Mouse (Mus musculus): ENCODE results near the gene Ly6g6e.

The Ly6g6e gene

DNA sequence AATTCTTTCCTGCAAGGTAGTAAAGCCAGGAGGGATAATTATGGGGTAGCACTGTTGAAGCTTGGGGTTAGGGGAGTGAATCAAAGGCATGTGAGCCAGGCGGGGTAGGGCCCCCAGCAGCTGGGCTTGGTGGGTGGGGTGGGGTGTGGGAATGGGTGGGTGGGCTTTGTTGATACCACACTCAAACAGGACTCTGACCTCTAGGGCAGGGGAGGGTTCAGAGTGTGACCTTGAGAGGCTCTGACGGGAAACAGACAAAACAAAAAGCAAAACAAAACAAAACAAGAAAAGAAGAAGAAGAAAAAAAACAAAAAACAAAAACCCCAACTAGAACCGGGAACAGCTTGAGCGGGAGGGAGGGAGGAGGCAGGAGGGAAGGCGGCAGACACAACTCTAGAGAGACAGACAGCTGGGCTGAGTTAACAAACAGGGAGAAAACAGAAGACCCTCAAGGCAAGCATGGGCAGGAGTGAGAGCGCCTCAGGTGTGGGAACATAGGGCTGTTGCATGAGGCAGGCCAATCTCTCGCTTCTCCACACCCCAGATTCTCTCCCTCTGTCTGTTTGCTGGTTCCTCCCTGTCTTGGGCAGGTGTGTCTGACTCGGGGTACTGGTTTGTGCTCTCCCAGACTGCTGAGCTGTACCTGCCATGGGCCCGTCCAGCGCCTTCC, at the start of gene Ly6g6e:
Ly6g6e (plus strand) TSS at position 396 of the 670 bp plus-strand sequence.
- no peak for TF ChIP-seq GATA4 (IDR thresholded peaks at IDR 0.05; ENCODE audit: insufficient replicate concordance, low read length)

GRCm38 (mm10) chr17:35027277-35028068, 49.2 kb upstream of the Ly6g6e start, which contains the start of gene Sapcd1:
TSS of gene Sapcd1 (minus strand) at chr17:35028016.
- no peak for TF ChIP-seq GATA4 (IDR thresholded peaks at IDR 0.05; ENCODE audit: insufficient replicate concordance, low read length)

- TF ChIP-seq GATA4 (IDR thresholded peaks at IDR 0.05; ENCODE audit: insufficient replicate concordance, low read length), result no peak
Measured at GRCm38 (mm10) chr17:35028315-35028714, 48.4 kb upstream of the Ly6g6e start.

GRCm38 (mm10) chr17:35029691-35030532, 46.8 kb upstream of the Ly6g6e start:
- no peak for TF ChIP-seq GATA4 (IDR thresholded peaks at IDR 0.05; ENCODE audit: insufficient replicate concordance, low read length)

DNA sequence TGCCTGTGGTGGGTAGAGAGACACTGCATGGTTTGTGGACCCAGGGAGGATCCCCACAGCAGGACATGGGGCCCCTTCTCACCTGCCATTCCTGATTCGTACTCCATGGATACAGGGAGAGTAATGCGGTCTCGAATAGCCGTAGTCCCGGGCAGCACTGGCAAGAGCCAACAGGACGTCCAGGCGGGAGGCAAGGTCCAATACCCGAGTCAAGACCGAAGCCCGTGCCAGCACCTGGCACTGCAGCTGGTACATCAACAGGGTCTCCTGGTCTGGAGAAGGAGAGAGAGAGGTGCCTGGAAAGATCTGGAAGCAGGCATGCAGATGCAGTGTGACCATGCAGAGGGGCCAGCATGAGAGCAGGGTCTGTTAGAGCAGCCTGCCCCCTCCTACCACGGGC, 45.4 kb upstream of the Ly6g6e start:
- no peak for TF ChIP-seq GATA4 (IDR thresholded peaks at IDR 0.05; ENCODE audit: insufficient replicate concordance, low read length)

GRCm38 (mm10) chr17:35031880-35032279, 44.8 kb upstream of the Ly6g6e start:
- no peak for TF ChIP-seq GATA4 (IDR thresholded peaks at IDR 0.05; ENCODE audit: insufficient replicate concordance, low read length)

- TF ChIP-seq GATA4 (IDR thresholded peaks at IDR 0.05; ENCODE audit: insufficient replicate concordance, low read length), result no peak
Measured at GRCm38 (mm10) chr17:35032323-35032870, 44.3 kb upstream of the Ly6g6e start.

- TF ChIP-seq GATA4 (IDR thresholded peaks at IDR 0.05; ENCODE audit: insufficient replicate concordance, low read length), result no peak
Measured at GRCm38 (mm10) chr17:35034896-35035295, 41.8 kb upstream of the Ly6g6e start.

DNA sequence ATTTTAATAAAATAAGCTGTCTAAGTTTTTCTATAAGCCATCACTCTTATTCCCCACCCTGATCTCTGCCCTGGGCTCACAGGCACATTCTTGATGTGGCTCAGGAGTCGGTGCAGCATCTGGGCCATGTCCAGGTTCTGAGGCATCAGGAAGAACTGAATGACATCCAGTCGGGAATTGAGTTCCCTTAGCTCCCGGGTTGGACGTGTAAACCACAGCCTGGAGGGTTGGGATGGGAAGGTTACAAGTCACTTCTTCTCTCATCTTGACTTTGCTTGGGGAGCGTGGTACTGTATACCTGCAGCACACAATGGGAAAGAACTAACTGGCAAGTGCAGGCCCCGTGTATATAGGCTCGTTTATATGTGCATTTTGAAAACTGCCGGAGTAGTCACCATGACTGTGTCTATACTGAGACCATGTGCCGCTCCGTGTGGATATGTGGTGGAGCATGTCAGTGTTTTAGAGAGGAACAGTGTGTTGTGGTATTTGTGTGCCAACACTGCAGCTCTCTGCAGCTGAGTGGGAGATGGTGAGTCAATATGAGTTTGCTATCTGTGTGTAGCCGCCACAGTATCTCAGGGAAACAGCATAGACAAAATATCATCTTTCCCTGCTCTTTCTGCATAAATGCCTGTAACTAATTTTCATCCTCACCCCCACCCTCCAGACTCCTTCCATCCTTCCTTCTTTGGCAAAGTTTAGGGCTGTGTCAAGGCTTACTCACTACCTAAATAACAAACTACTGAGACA, 37.4 kb upstream of the Ly6g6e start:
- TF ChIP-seq GATA4 (IDR thresholded peaks at IDR 0.05; ENCODE audit: insufficient replicate concordance, low read length), result no peak

DNA sequence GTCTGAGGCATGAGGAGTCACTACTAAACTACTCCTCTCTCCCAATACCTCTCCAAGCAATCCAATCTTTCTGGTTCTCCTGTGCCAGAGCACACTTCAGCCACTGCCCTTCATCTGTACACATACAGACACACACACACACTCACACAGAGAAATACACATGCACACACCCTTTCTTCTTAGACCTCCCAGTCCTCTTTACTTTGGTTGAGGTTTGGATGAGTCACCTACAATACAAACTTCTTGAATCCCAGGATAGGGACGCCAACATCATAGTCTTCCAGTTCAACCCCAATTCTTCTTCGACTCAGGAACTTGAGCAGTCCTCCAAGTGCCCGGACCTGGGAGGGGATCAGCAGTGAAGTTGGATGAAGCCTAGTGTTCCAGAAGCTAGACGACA, 32.9 kb upstream of the Ly6g6e start:
- TF ChIP-seq GATA4 (IDR thresholded peaks at IDR 0.05; ENCODE audit: insufficient replicate concordance, low read length), result no peak

GRCm38 (mm10) chr17:35044904-35045806, 31.5 kb upstream of the Ly6g6e start:
- no peak for TF ChIP-seq GATA4 (IDR thresholded peaks at IDR 0.05; ENCODE audit: insufficient replicate concordance, low read length)

DNA sequence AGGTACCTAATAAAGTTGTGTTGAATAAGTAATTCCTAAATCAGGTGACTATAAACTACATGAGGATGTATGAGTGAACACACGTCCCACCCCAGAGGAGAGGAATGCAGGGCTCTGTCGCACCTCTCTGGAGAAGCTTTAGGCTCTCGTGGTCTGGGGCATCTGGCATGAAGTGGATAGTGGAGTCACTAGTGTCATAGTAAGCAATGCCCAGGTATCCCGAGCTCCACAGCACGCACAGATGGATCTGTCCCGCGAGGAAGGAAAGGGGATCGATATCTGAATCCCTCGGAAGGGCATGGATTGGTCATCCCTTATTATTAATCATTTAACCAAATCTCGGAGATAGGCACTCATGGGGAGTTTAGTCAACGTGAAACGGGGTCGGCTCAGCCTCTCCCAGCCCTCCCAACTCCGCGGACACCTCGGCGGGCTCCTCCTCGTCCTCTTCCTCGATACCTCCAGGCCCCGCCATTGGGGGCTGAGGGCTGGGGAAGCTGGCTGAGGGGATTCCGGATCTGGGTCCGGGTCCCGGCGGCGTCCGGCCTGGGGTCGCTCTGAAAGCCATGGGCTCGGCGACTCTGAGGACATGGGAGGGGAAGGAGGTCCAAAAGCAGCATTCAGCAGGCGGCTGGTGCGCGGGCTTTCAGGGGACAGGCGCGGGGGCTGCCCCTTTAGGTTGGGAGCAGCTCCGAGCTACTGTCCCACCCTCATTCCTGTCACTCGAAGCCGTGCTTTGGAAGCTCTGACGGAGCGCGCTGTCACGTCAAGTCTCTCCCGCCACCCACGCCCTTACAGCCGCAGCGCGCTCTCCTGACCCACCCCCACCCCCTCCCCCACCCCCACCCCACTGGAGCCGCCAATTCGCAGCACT, 30.7 kb upstream of the Ly6g6e start:
- TF ChIP-seq GATA4 (IDR thresholded peaks at IDR 0.05; ENCODE audit: insufficient replicate concordance, low read length), result no peak

Data from liver, adult (tissue).